Mouse (Mus musculus): ENCODE results near the gene Brox. TPM values are rescaled to one million over a fixed set of nuclear protein-coding genes. Genes with fewer than 3 reads are reported as not detected.

Gene Brox
- polyA plus RNA-seq, 1 experiment = 40.5 TPM

GRCm38 (mm10) chr1:183237901-183238300 is 59.2 kb downstream of the Brox start:
- H3K36me3 ChIP-seq (ENCODE audit: control insufficient read depth, insufficient read depth, low read length, poor library complexity, severe bottlenecking) = no peaks in the 10 kb centered on the region
- H3K4me3 ChIP-seq (ENCODE audit: low read depth, low read length) = no peak overlapping the region
- no peaks in the 10 kb centered on the region for H3K9me3 ChIP-seq (replicated peaks; ENCODE audit: control insufficient read depth, insufficient read depth, low read length, poor library complexity, severe bottlenecking)
- no peaks in the 10 kb centered on the region for H3K4me1 ChIP-seq (ENCODE audit: control insufficient read depth, insufficient read depth, low read length)
- H3K27ac ChIP-seq (ENCODE audit: insufficient read depth, low read length) = no peak overlapping the region
- no peaks in the 10 kb centered on the region for H3K27me3 ChIP-seq (ENCODE audit: control insufficient read depth, insufficient read depth, low read length, poor library complexity, severe bottlenecking)
- no peak for TF ChIP-seq POLR2A (IDR thresholded peaks at IDR 0.05; ENCODE audit: insufficient read depth, low read length)
- TF ChIP-seq EP300 (IDR thresholded peaks at IDR 0.05; ENCODE audit: insufficient read depth, low read depth, low read length) = no peak
- no peak for TF ChIP-seq CTCF (IDR thresholded peaks at IDR 0.05; ENCODE audit: low read depth, low read length)
- no peak overlapping the region for H3K9ac ChIP-seq (ENCODE audit: low read depth, poor library complexity, severe bottlenecking)

GRCm38 (mm10) chr1:183236460-183236859 is 60.6 kb downstream of the Brox start:
- H3K9ac ChIP-seq (ENCODE audit: low read depth, poor library complexity, severe bottlenecking) = no peak overlapping the region
- TF ChIP-seq EP300 (IDR thresholded peaks at IDR 0.05; ENCODE audit: insufficient read depth, low read depth, low read length) (no peak), POLR2A (IDR thresholded peaks at IDR 0.05; ENCODE audit: insufficient read depth, low read length) (no peak), CTCF (IDR thresholded peaks at IDR 0.05; ENCODE audit: low read depth, low read length) (no peak)
- no peaks in the 10 kb centered on the region for H3K9me3 ChIP-seq (replicated peaks; ENCODE audit: control insufficient read depth, insufficient read depth, low read length, poor library complexity, severe bottlenecking)

DNA sequence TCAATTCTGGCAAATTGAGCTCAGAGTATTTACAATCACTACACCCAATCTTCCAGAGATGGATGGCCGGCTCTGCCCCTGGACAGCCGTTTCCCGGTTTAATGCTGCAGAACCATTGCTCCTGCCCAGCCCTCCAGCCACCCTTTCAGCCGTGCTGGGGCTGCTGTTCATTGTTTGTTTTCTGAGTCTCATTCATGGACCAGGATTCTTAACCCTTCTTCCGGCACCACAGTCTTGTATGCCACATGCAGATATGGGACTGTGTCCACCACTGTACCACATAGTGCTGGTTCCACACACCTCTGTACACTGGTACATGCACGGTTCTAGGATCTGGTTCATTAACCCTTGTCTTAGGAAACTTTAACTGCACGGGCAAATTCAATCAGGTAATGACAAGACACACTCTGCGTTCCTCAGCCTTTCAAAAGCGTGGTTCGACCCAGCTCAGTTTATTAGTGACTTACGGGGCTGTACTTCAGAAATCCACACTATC is 63.3 kb downstream of the Brox start:
- Histone ChIP-seq H3K9me3 (replicated peaks; ENCODE audit: control insufficient read depth, insufficient read depth, low read length, poor library complexity, severe bottlenecking) (no peaks in the 10 kb centered on the region), H3K4me3 (ENCODE audit: low read depth, low read length) (no peak overlapping the region), H3K9ac (ENCODE audit: low read depth, poor library complexity, severe bottlenecking) (no peak overlapping the region), H3K36me3 (ENCODE audit: control insufficient read depth, insufficient read depth, low read length, poor library complexity, severe bottlenecking) (no peaks in the 10 kb centered on the region), H3K27me3 (ENCODE audit: control insufficient read depth, insufficient read depth, low read length, poor library complexity, severe bottlenecking) (no peaks in the 10 kb centered on the region), H3K4me1 (ENCODE audit: control insufficient read depth, insufficient read depth, low read length) (no peaks in the 10 kb centered on the region), H3K27ac (ENCODE audit: insufficient read depth, low read length) (no peak overlapping the region)
- TF ChIP-seq POLR2A (IDR thresholded peaks at IDR 0.05; ENCODE audit: insufficient read depth, low read length) = no peak
- no peak for TF ChIP-seq CTCF (IDR thresholded peaks at IDR 0.05; ENCODE audit: low read depth, low read length)
- no peak for TF ChIP-seq EP300 (IDR thresholded peaks at IDR 0.05; ENCODE audit: insufficient read depth, low read depth, low read length)

More at GRCm38 (mm10) chr1:183236460-183236859, 60.6 kb downstream of the Brox start:
- Histone ChIP-seq H3K4me3 (ENCODE audit: low read depth, low read length) (no peak overlapping the region), H3K4me1 (ENCODE audit: control insufficient read depth, insufficient read depth, low read length) (no peaks in the 10 kb centered on the region), H3K27ac (ENCODE audit: insufficient read depth, low read length) (no peak overlapping the region), H3K27me3 (ENCODE audit: control insufficient read depth, insufficient read depth, low read length, poor library complexity, severe bottlenecking) (no peaks in the 10 kb centered on the region), H3K36me3 (ENCODE audit: control insufficient read depth, insufficient read depth, low read length, poor library complexity, severe bottlenecking) (no peaks in the 10 kb centered on the region)

DNA sequence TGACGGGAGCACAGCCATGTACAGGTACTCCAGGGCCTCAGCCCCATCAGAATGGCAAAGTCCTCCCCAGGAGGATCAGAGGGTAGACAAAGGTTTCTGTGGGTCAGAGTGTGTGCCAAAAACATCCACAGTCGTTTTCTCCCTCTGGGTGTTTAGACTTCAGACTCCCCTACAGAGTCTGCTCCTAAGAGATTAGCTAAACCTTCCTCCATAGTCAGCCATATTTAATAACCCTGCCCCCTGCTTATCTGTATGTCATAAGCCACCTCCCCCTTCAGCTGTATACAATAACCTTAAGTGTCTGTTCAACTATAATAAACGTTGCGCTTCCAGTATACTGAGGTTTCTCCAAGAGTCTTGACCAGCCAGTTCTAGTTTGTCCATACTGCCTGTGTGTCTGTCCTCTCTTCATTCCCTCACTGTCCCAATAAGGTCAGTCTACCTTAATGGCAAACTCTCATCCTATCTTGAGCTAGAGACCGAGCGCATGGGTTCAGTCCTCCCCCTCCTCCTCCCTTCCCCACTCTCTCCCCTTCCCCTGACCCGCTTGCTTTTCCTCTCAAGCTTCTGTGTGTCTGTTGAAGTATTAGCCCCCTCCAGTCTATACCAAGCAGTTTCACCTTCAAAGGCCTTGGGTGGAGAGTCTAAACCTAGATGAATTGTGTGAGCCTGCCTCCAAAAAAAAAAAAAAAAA is 63.9 kb downstream of the Brox start:
- TF ChIP-seq CTCF (IDR thresholded peaks at IDR 0.05; ENCODE audit: low read depth, low read length) = no peak
- no peak for TF ChIP-seq EP300 (IDR thresholded peaks at IDR 0.05; ENCODE audit: insufficient read depth, low read depth, low read length)
- TF ChIP-seq POLR2A (IDR thresholded peaks at IDR 0.05; ENCODE audit: insufficient read depth, low read length) = no peak
- Histone ChIP-seq H3K36me3 (ENCODE audit: control insufficient read depth, insufficient read depth, low read length, poor library complexity, severe bottlenecking) (no peaks in the 10 kb centered on the region), H3K9ac (ENCODE audit: low read depth, poor library complexity, severe bottlenecking) (no peak overlapping the region), H3K4me3 (ENCODE audit: low read depth, low read length) (no peak overlapping the region), H3K9me3 (replicated peaks; ENCODE audit: control insufficient read depth, insufficient read depth, low read length, poor library complexity, severe bottlenecking) (no peaks in the 10 kb centered on the region), H3K27ac (ENCODE audit: insufficient read depth, low read length) (no peak overlapping the region), H3K4me1 (ENCODE audit: control insufficient read depth, insufficient read depth, low read length) (no peaks in the 10 kb centered on the region), H3K27me3 (ENCODE audit: control insufficient read depth, insufficient read depth, low read length, poor library complexity, severe bottlenecking) (no peaks in the 10 kb centered on the region; the same call in 1 of the 2 replicates)

GRCm38 (mm10) chr1:183227469-183227868 is 69.6 kb downstream of the Brox start:
- TF ChIP-seq CTCF (IDR thresholded peaks at IDR 0.05; ENCODE audit: low read depth, low read length) = no peak
- no peak for TF ChIP-seq EP300 (IDR thresholded peaks at IDR 0.05; ENCODE audit: insufficient read depth, low read depth, low read length)
- H3K4me3 ChIP-seq (ENCODE audit: low read depth, low read length) = no peak overlapping the region
- H3K4me1 ChIP-seq (ENCODE audit: control insufficient read depth, insufficient read depth, low read length) = no peaks in the 10 kb centered on the region
- no peaks in the 10 kb centered on the region for H3K9me3 ChIP-seq (replicated peaks; ENCODE audit: control insufficient read depth, insufficient read depth, low read length, poor library complexity, severe bottlenecking)
- no peaks in the 10 kb centered on the region for H3K36me3 ChIP-seq (ENCODE audit: control insufficient read depth, insufficient read depth, low read length, poor library complexity, severe bottlenecking)
- no peaks in the 10 kb centered on the region; the same call in 1 of the 2 replicates for H3K27me3 ChIP-seq (ENCODE audit: control insufficient read depth, insufficient read depth, low read length, poor library complexity, severe bottlenecking)
- H3K9ac ChIP-seq (ENCODE audit: low read depth, poor library complexity, severe bottlenecking) = no peak overlapping the region
- no peak overlapping the region for H3K27ac ChIP-seq (ENCODE audit: insufficient read depth, low read length)

Other genes starting within 250 kb of the Brox start
- gene Disp1, start 75.7 kb downstream of the Brox start, polyA plus RNA-seq (2011; ENCODE audit: insufficient read depth, insufficient read length, low read depth, missing spikeins) = 8.7 and 9.5 TPM in 2 replicates
- 64.9 and 74.6 TPM in 2 replicates for gene Aida, start 679 bp downstream of the Brox start, polyA plus RNA-seq (2011; ENCODE audit: insufficient read depth, insufficient read length, low read depth, missing spikeins)
- gene Mia3, start 72.3 kb upstream of the Brox start, polyA plus RNA-seq (2011; ENCODE audit: insufficient read depth, insufficient read length, low read depth, missing spikeins) = 155 and 167 TPM in 2 replicates
- 24.5 and 26.4 TPM in 2 replicates for gene Taf1a, start 91.7 kb upstream of the Brox start, polyA plus RNA-seq (2011; ENCODE audit: insufficient read depth, insufficient read length, low read depth, missing spikeins)
- not detected in 2 replicates for gene Hhipl2, start 120.9 kb upstream of the Brox start, polyA plus RNA-seq (2011; ENCODE audit: insufficient read depth, insufficient read length, low read depth, missing spikeins)

Data from ES-Bruce4 (cell line).